Mouse (Mus musculus): ENCODE measurements at regions not wholly inside any gene's neighbourhood (a gene's known extent, or its start where the extent isn't known, plus 50 kb on each side); places are given as distances from the start of the nearest gene placed in this dataset.

- DNase-seq: no peak
Observed at GRCm38 (mm10) chr4:114720696-114721095, 100.8 kb upstream of the Gm12830 start.

GRCm38 (mm10) chr4:114721386-114721785 lies 100.1 kb upstream of the Gm12830 start:
- DNase-seq: no peak

GRCm38 (mm10) chr4:114728235-114729000 lies 93.1 kb upstream of the Gm12830 start:
- DNase-seq: no peak

- no peak for DNase-seq
Observed at GRCm38 (mm10) chr4:114733256-114734004, 88.1 kb upstream of the Gm12830 start.

- no peak for DNase-seq
Observed at GRCm38 (mm10) chr4:114738903-114739667, 82.4 kb upstream of the Gm12830 start.

GRCm38 (mm10) chr4:114748131-114748530 lies 73.4 kb upstream of the Gm12830 start:
- DNase-seq: no peak

- DNase-seq: no peak
Observed at GRCm38 (mm10) chr4:114759837-114760236, 61.7 kb upstream of the Gm12830 start.

GRCm38 (mm10) chr4:114766643-114767393 lies 54.7 kb upstream of the Gm12830 start:
- no peak for DNase-seq

Measured in adrenal gland, postnatal 10 days (tissue).